Mouse (Mus musculus) central nervous system, embryonic 14 days (tissue): ENCODE data around the gene Sept3. TPM values are rescaled to one million over a fixed set of nuclear protein-coding genes. Genes with fewer than 3 reads are reported as not detected.

Source experiments
- polyA plus RNA-seq: library from polyadenylated mRNA; depleted of rRNA; stranded (reverse); fragments of >200 nt; gene quantifications from 2 replicates; pipeline ENCODE4 v1.2.3, GENCODE M21; 2012; rRNA removed

Gene Sept3
- 418 and 474 TPM in 2 replicates for polyA plus RNA-seq

DNA sequence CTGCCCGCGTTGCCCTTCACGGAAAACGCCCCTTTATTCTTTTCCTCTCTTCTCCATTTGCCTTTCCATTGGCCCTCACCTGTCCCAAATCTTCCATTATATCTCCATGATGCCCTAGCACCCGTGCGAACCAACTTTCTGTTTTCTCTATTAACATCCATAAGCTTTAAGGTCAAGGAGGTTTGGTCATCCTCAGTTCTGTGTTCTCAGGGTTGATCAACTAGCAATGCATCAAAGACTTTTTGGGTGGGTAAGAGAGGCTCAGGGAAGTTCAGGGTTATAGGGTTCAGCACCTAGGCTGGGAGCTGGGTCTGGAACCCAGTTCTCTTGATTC lies at the start of gene Sept3:
Sept3 (plus strand) TSS at position 301 of the 334 bp plus-strand sequence.

DNA sequence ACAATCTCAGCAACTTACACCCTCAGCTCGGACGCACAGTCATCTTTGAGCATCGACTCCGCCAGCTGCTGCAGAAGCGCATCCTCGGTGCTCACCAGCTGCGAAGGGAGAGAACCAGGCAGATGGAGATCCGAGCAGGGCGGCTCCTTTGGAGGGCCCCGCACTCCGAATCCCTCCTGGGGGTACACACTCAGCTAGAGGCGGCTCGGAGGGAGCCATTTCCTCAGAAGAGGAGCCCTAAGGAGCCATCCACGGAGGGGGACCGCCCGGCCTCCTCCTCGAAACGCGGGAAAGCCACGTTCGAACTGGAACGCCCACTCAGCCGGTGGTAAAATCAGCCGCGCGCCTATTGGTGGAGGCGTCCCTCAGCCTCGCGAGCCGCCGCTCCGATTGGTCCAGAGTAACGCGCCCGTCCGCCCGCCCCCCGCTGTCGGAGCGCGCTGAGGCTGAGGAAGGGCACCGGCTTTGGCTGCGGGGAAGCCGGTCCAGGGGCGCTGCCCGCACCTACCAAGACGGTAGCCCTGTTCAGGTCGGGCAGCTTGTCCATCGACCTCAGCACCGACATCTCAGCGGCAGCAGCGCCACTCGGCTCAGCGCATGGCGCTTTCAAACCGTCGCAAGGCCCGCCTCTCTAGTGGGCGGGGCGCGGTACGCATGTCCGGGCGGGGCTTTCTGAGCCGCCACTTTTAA lies 30.4 kb upstream of the Sept3 start, which contains the start of gene Cenpm:
Cenpm (minus strand) TSS at position 634 of the 690 bp plus-strand sequence.

DNA sequence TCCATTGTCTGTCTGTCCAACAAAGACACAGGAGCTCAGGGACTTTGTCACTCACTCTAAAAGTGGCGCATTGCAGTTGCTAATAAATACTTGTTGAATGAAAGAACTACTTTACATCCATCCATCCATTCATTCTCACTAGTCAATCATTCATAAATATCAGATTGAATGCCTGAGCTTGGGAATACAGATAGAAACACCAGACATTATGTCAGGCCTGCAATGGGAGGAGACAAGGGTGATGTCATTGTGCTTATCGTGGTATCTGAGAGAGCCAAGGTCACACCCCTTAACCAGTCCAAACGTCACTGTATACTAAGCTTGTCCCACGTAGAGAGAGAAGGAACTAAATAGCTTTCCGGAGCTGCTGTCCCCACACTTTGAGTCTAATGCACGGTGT lies 22.6 kb upstream of the Sept3 start, which contains the start of gene 1500009C09Rik:
1500009C09Rik (plus strand) TSS at position 301 of the 400 bp plus-strand sequence.

GRCm38 (mm10) chr15:82298764-82299561 lies 24.3 kb downstream of the Sept3 start, which contains the start of gene Wbp2nl:
Gene Wbp2nl, plus strand, starts transcription at chr15:82298954.

DNA sequence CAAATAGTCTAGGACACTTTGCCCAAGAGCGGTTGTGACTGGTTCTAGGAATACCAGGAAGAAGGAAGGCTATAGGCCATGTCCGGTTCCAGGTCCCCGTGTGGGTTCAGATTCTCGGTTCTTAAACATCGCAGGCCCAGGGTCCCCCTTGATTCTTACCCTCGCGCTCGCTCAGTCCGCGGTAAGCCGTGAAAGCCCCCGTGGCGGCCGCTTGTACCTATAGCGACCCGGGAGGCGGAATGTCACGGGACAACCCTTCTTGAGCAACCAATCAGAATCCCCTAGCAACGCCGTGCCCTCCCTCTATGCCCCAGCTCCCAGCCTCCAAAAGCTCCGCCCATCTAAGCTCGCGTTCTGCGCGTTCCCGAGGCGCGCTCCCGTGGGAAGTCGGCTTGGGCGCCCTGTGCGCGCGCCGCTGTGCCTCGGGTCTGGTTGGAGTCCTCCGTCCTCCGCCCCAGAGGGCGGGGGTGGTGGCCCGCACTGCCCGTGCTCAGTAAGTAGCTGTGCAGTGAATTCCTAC lies 64.0 kb downstream of the Sept3 start, which contains the start of the genes Naga, Pheta2 and Smdt1:
Naga (minus strand) TSS at position 333 of the 520 bp plus-strand sequence.
Pheta2 (plus strand) TSS at position 350 of the 520 bp plus-strand sequence.
Smdt1 (plus strand) TSS at position 367 of the 520 bp plus-strand sequence.

Other genes starting within 250 kb of the Sept3 start
- gene Desi1, start 241.0 kb upstream of the Sept3 start, polyA plus RNA-seq, result 39.9 and 41.8 TPM in 2 replicates
- 130 and 143 TPM in 2 replicates for gene Snu13, start 227.3 kb upstream of the Sept3 start, polyA plus RNA-seq
- gene 4930407I10Rik, start 215.7 kb upstream of the Sept3 start, polyA plus RNA-seq, result not detected in 2 replicates
- 0.07 and 0.08 TPM in 2 replicates for gene Mei1, start 204.9 kb upstream of the Sept3 start, polyA plus RNA-seq
- gene Ccdc134, start 147.0 kb upstream of the Sept3 start, polyA plus RNA-seq, result 21.0 and 22.7 TPM in 2 replicates
- gene Srebf2, start 127.7 kb upstream of the Sept3 start, polyA plus RNA-seq, result 145 and 151 TPM in 2 replicates
- gene Shisa8, start 62.1 kb upstream of the Sept3 start, polyA plus RNA-seq, result 2.3 and 2.4 TPM in 2 replicates
- 0.31 and 0.43 TPM in 2 replicates for gene Tnfrsf13c, start 50.5 kb upstream of the Sept3 start, polyA plus RNA-seq
- 22.7 and 24.3 TPM in 2 replicates for gene Cenpm, start 30.1 kb upstream of the Sept3 start, polyA plus RNA-seq
- gene 1500009C09Rik, start 22.5 kb upstream of the Sept3 start, polyA plus RNA-seq, result 47.9 and 57.4 TPM in 2 replicates
- 0.09 and 0.10 TPM in 2 replicates for gene Wbp2nl, start 24.1 kb downstream of the Sept3 start, polyA plus RNA-seq
- gene Naga, start 64.0 kb downstream of the Sept3 start, polyA plus RNA-seq, result 46.4 and 57.5 TPM in 2 replicates
- gene Pheta2, start 64.0 kb downstream of the Sept3 start, polyA plus RNA-seq, result 1.5 and 3.3 TPM in 2 replicates
- 251 and 253 TPM in 2 replicates for gene Smdt1, start 64.1 kb downstream of the Sept3 start, polyA plus RNA-seq
- gene Ndufa6, start 79.4 kb downstream of the Sept3 start, polyA plus RNA-seq, result 340 and 360 TPM in 2 replicates
- gene Cyp2d22, start 105.4 kb downstream of the Sept3 start, polyA plus RNA-seq, result 6.6 and 12.4 TPM in 2 replicates
- gene Cyp2d11, start 119.1 kb downstream of the Sept3 start, polyA plus RNA-seq, result not detected in 2 replicates
- gene Cyp2d10, start 132.3 kb downstream of the Sept3 start, polyA plus RNA-seq, result not detected in 2 replicates
- gene Cyp2d9, start 158.5 kb downstream of the Sept3 start, polyA plus RNA-seq, result 0.08 TPM in 1 of 2 replicates, not detected in the other